Mouse (Mus musculus) forebrain, embryonic 10.5 days (tissue): ENCODE data around the gene Carnmt1. TPM values are rescaled to one million over a fixed set of nuclear protein-coding genes. Genes with fewer than 3 reads are reported as not detected.
A peak's percentile ranks its signal among the peaks of the same experiment; 100 is the strongest.

ENCODE experiments used
- DNase-seq: peaks from one replicate; pipeline ENCODE4 v3.0.0-alpha.2; 2017; ENCODE audit warnings: low spot score; ENCODE audit errors: extremely low spot score
- H3K27ac ChIP-seq: fragments of 300-500 bp; sonication (generic); 2 replicates; pipeline ENCODE4 v1.5.1; 2016; ENCODE audit warnings: mild to moderate bottlenecking
- H3K27me3 ChIP-seq: fragments of 300-500 bp; sonication (generic); 2 replicates; pipeline ENCODE4 v1.6.1; 2016; ENCODE audit warnings: mild to moderate bottlenecking; ENCODE audit not compliant: poor library complexity, severe bottlenecking
- H3K36me3 ChIP-seq: fragments of 300-500 bp; sonication (generic); replicated peaks from 2 replicates; pipeline ENCODE4 v1.6.1; 2016; ENCODE audit warnings: mild to moderate bottlenecking, moderate library complexity
- H3K4me1 ChIP-seq: fragments of 300-500 bp; sonication (generic); 2 replicates; pipeline ENCODE4 v1.6.1; 2016
- H3K4me3 ChIP-seq: fragments of 300-500 bp; sonication (generic); 2 replicates; pipeline ENCODE4 v1.5.1; 2016; ENCODE audit warnings: mild to moderate bottlenecking, moderate library complexity
- H3K9me3 ChIP-seq: fragments of 300-500 bp; sonication (generic); 2 replicates; pipeline ENCODE4 v1.6.1; 2016; ENCODE audit warnings: mild to moderate bottlenecking, moderate library complexity
- WGBS: fragments of 180-500 bp; shearing (Covaris S2); methylation state at CpG from one replicate; pipeline ENCODE4 v1.1.7; 2016; 5-methylcytosine and 5-hydroxymethylcytosine counted together
- polyA plus RNA-seq: library from polyadenylated mRNA; unstranded; fragments of >200 nt; fragmentation: Nextera tagmentation; extraction: Ambion mirVana; gene quantifications from 2 replicates; pipeline ENCODE4 v1.2.1, GENCODE M21; 2016

The Carnmt1 gene
- 25.6 and 28.0 TPM in 2 replicates for polyA plus RNA-seq

GRCm38 (mm10) chr19:18670608-18671007 lies at the start of gene Carnmt1:
TSS of gene Carnmt1 (plus strand) at chr19:18670764.
- DNase-seq: peak; percentile 97
- Histone ChIP-seq H3K4me3 (peak within 1 kb of the TSS; percentile 84), H3K27ac (peak within 1 kb of the TSS; percentile 92), H3K27me3 (no peaks in the 10 kb centered on the region), H3K9me3 (no peaks in the 10 kb centered on the region), H3K36me3 (no peaks in the 10 kb centered on the region), H3K4me1 (peaks cover 27% of the 10 kb centered on the region)
- WGBS: under 1% methylated on average over 53 of the region's 58 CpGs

GRCm38 (mm10) chr19:18623894-18624293 lies 46.7 kb upstream of the Carnmt1 start:
- Histone ChIP-seq H3K4me3 (no peak overlapping the region), H3K4me1 (no peaks in the 10 kb centered on the region), H3K27me3 (no peaks in the 10 kb centered on the region), H3K27ac (no peak overlapping the region), H3K36me3 (no peaks in the 10 kb centered on the region), H3K9me3 (no peaks in the 10 kb centered on the region)
- 79% methylated on average over 2 of the region's 2 CpGs for WGBS
- DNase-seq: no peak

DNA sequence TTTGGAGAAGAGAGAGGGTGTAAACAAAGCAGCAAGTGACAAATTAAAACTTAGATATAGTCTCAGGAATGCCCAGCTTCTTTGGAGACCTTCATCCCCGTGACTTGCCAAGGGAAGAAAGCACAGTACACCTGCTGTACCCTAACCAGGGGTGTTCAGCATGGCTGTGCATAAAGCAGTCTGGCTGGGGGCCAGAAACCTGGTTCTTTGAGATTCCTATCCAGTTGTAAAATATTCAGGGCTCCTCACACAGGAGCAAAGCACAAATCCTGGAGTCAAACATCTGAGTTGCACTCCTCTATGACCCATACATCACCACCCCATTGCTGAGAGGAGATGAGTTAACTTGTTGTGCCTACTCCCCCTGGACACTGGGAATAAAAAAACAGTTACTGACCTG lies 41.0 kb upstream of the Carnmt1 start:
- H3K4me3 ChIP-seq: no peak overlapping the region

GRCm38 (mm10) chr19:18630221-18631119 lies 40.1 kb upstream of the Carnmt1 start:
- Histone ChIP-seq H3K4me1 (peaks cover 19% of the 10 kb centered on the region), H3K4me3 (peak overlapping the region; percentile 80), H3K27me3 (peaks cover 35% of the 10 kb centered on the region), H3K36me3 (no peaks in the 10 kb centered on the region), H3K27ac (peak overlapping the region; percentile 82; the same call in 1 of the 2 replicates), H3K9me3 (no peaks in the 10 kb centered on the region)
- WGBS: 13% methylated on average over 17 of the region's 17 CpGs
- DNase-seq: peak; percentile 19

More for the DNA sequence above, 41.0 kb upstream of the Carnmt1 start:
- Histone ChIP-seq H3K27ac (no peak overlapping the region), H3K36me3 (no peaks in the 10 kb centered on the region), H3K27me3 (peaks cover 35% of the 10 kb centered on the region), H3K9me3 (no peaks in the 10 kb centered on the region), H3K4me1 (peaks cover 19% of the 10 kb centered on the region)
- WGBS: 79% methylated on average over 1 of the region's 1 CpGs
- no peak for DNase-seq

- peaks cover 35% of the 10 kb centered on the region for H3K27me3 ChIP-seq
- WGBS: under 1% methylated on average over 40 of the region's 40 CpGs
- H3K27ac ChIP-seq: peak overlapping the region; percentile 82
- peak overlapping the region; percentile 80 for H3K4me3 ChIP-seq
- no peaks in the 10 kb centered on the region for H3K36me3 ChIP-seq
- no peaks in the 10 kb centered on the region for H3K9me3 ChIP-seq
- DNase-seq: no peak
- H3K4me1 ChIP-seq: peaks cover 19% of the 10 kb centered on the region
Observed at GRCm38 (mm10) chr19:18631161-18631643, 39.4 kb upstream of the Carnmt1 start.

- Histone ChIP-seq H3K4me3 (peak within 1 kb of the TSS; percentile 80), H3K27ac (peak within 1 kb of the TSS; percentile 82), H3K9me3 (no peaks in the 10 kb centered on the region), H3K4me1 (peaks cover 19% of the 10 kb centered on the region), H3K36me3 (no peaks in the 10 kb centered on the region), H3K27me3 (peaks cover 35% of the 10 kb centered on the region)
- peak; percentile 95 for DNase-seq
- under 1% methylated on average over 51 of the region's 51 CpGs for WGBS
Observed at GRCm38 (mm10) chr19:18631644-18632219, 38.8 kb upstream of the Carnmt1 start, which contains the start of the genes Ostf1 and Nmrk1. TSS of gene Ostf1 (minus strand) at chr19:18631823. TSS of gene Nmrk1 (plus strand) at chr19:18631950.

DNA sequence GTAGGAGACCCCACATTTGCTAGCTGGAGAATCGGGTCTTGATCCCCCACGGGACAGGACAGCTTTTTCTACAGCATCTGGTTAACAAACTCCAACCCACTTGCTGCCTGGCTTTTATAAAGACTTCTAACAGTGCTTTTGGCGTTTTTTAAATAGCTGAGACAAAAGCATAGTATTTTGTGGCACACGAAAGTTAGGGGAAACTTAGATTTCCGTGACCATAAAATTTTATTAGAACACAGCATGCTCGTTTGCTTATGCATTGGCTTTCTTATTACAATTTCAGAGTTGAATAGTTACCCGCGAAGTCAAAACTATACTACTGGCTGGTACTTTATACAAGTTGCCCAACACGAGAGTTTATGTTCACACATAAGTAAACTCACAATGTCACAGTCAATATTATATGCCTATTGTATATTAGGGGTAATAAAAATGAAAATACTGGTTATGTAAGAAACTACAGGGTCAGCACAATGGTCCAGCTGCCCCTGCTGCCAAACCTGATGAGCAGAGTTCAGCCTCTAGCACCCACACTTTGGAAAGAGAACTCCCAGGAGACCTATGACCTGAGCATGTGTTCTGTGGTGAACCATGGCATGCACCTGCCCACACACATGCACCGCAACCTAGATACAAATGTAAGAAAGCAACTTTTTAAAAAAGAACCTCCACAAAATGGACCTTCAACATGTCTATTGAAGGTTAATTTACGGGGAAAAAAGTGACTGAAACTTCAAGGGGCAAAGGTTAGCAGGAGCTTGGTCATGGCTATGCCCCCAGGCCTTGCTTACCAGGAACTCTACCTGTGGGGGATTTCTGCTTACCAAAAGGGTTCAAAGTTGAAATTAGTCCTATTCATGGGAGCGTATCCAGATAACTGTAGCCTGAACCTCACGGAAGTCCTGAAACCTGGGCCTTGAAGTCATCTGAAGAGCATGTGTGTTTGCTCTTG lies 38.1 kb upstream of the Carnmt1 start:
- Histone ChIP-seq H3K36me3 (no peaks in the 10 kb centered on the region), H3K27ac (peak overlapping the region; percentile 82; the same call in 1 of the 2 replicates), H3K4me1 (peaks cover 19% of the 10 kb centered on the region), H3K27me3 (peaks cover 35% of the 10 kb centered on the region), H3K4me3 (peak overlapping the region; percentile 80), H3K9me3 (no peaks in the 10 kb centered on the region)
- DNase-seq: no peak
- WGBS: 68% methylated on average over 13 of the region's 13 CpGs

DNA sequence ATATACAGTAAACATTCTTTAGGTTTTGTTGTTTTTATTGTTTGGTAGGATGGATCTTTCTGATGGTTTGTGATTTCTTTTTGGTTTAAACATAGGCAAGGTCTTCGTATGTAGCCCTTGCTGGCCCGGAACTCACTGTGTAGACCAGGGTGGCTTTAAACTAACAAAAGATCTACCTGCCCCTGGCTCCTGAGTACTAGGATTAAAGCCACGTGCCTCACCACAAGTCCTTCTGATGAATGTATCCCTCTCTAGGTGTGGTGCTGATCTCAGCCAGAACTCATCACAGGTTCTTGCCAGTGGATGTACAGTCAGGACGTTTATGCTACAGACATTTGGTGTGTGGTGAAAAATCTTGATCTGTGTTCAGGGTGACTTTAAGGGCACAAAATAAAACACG lies 32.6 kb upstream of the Carnmt1 start:
- Histone ChIP-seq H3K27me3 (peaks cover 11% of the 10 kb centered on the region), H3K36me3 (no peaks in the 10 kb centered on the region), H3K4me3 (no peak overlapping the region), H3K9me3 (no peaks in the 10 kb centered on the region), H3K4me1 (no peaks in the 10 kb centered on the region), H3K27ac (no peak overlapping the region)
- WGBS: 82% methylated on average over 5 of the region's 5 CpGs
- no peak for DNase-seq

GRCm38 (mm10) chr19:18638949-18639348 lies 31.6 kb upstream of the Carnmt1 start:
- no peak overlapping the region for H3K4me3 ChIP-seq
- 0 out of 2 replicates have a peak, but pooled peaks cover 1% of the 10 kb centered on the region for H3K27me3 ChIP-seq
- no peak for DNase-seq
- no peaks in the 10 kb centered on the region for H3K9me3 ChIP-seq
- H3K4me1 ChIP-seq: peaks cover 4% of the 10 kb centered on the region; the same call in 1 of the 2 replicates
- WGBS: 66% methylated on average over 5 of the region's 5 CpGs
- no peak overlapping the region for H3K27ac ChIP-seq
- H3K36me3 ChIP-seq: no peaks in the 10 kb centered on the region

GRCm38 (mm10) chr19:18639552-18639951 lies 31.0 kb upstream of the Carnmt1 start:
- H3K9me3 ChIP-seq: no peaks in the 10 kb centered on the region
- no peak overlapping the region for H3K4me3 ChIP-seq
- DNase-seq: no peak
- H3K36me3 ChIP-seq: no peaks in the 10 kb centered on the region
- H3K27ac ChIP-seq: no peak overlapping the region
- 37% methylated on average over 2 of the region's 2 CpGs for WGBS
- H3K4me1 ChIP-seq: peaks cover 4% of the 10 kb centered on the region; the same call in 1 of the 2 replicates
- H3K27me3 ChIP-seq: no peaks in the 10 kb centered on the region

- Histone ChIP-seq H3K4me1 (peaks cover 4% of the 10 kb centered on the region; the same call in 1 of the 2 replicates), H3K4me3 (no peak overlapping the region), H3K27me3 (no peaks in the 10 kb centered on the region), H3K9me3 (no peaks in the 10 kb centered on the region), H3K27ac (no peak overlapping the region), H3K36me3 (no peaks in the 10 kb centered on the region)
- WGBS: 79% methylated on average over 4 of the region's 4 CpGs
- no peak for DNase-seq
Observed at GRCm38 (mm10) chr19:18641001-18641400, 29.6 kb upstream of the Carnmt1 start.

DNA sequence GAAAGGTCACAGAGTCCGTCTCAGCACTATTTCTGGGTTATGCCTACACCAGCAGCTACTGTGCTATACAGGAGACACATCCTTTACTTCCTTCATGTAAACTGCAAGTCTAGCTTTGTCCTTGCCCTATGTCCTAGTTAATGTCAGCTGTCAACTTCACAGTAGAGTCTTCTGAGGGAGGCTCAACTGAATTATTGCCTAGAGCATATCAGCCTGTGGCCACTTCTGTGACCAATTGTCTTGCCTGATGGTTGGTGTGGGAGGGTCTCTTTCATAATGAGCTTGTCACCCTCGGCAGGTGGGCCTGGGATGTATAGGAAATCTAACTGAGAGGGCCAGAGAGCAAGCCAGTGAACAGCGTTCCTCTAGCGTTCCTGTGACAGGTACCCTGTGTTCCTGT lies 27.2 kb upstream of the Carnmt1 start:
- 50% methylated on average over 4 of the region's 4 CpGs for WGBS
- no peak for DNase-seq
- H3K9me3 ChIP-seq: no peaks in the 10 kb centered on the region
- H3K36me3 ChIP-seq: no peaks in the 10 kb centered on the region
- peaks cover 4% of the 10 kb centered on the region; the same call in 1 of the 2 replicates for H3K4me1 ChIP-seq
- no peak overlapping the region for H3K4me3 ChIP-seq
- H3K27ac ChIP-seq: no peak overlapping the region
- no peaks in the 10 kb centered on the region for H3K27me3 ChIP-seq
